Mouse (Mus musculus) neural tube, embryonic 15.5 days (tissue): ENCODE results near the gene Lrwd1. TPM values are rescaled to one million over a fixed set of nuclear protein-coding genes. Genes with fewer than 3 reads are reported as not detected.

ENCODE experiments used
- ATAC-seq: fragments of 200-750 bp; cut with Nextera tagmentation; 2 replicates; pipeline ENCODE4 v1.8.0; 2017; ENCODE audit warnings: mild to moderate bottlenecking, moderate TSS enrichment, moderate library complexity; ENCODE audit not compliant: low FRiP score
- H3K27ac ChIP-seq: fragments of 300-500 bp; sonication (generic); replicated peaks from 2 replicates; pipeline ENCODE4 v1.5.1; 2015; ENCODE audit warnings: mild to moderate bottlenecking, inconsistent platforms
- H3K27me3 ChIP-seq: fragments of 300-500 bp; sonication (generic); replicated peaks from 2 replicates; pipeline ENCODE4 v1.6.1; 2015; ENCODE audit warnings: inconsistent platforms
- H3K36me3 ChIP-seq: fragments of 300-500 bp; sonication (generic); 2 replicates; pipeline ENCODE4 v1.6.1; 2015; ENCODE audit warnings: inconsistent platforms
- H3K4me1 ChIP-seq: fragments of 300-500 bp; sonication (generic); 2 replicates; pipeline ENCODE4 v1.6.1; 2015; ENCODE audit warnings: inconsistent platforms
- H3K4me2 ChIP-seq: fragments of 300-500 bp; sonication (generic); 2 replicates; pipeline ENCODE4 v1.6.1; 2015; ENCODE audit warnings: inconsistent platforms, mild to moderate bottlenecking, moderate library complexity
- H3K4me3 ChIP-seq: fragments of 300-500 bp; sonication (generic); replicated peaks from 2 replicates; pipeline ENCODE4 v1.5.1; 2015; ENCODE audit warnings: mild to moderate bottlenecking, inconsistent platforms
- H3K9ac ChIP-seq: fragments of 300-500 bp; sonication (generic); replicated peaks from 2 replicates; pipeline ENCODE4 v1.6.1; 2015; ENCODE audit warnings: mild to moderate bottlenecking, inconsistent platforms
- H3K9me3 ChIP-seq: fragments of 300-500 bp; sonication (generic); replicated peaks from 2 replicates; pipeline ENCODE4 v1.6.1; 2016; ENCODE audit warnings: inconsistent platforms
- WGBS: fragments of 180-500 bp; shearing (Covaris S2); methylation state at CpG from one replicate; pipeline ENCODE4 v1.1.7; 2015; ENCODE audit warnings: mixed read lengths; 5-methylcytosine and 5-hydroxymethylcytosine counted together
- polyA plus RNA-seq: library from polyadenylated mRNA; unstranded; fragments of >200 nt; fragmentation: Nextera tagmentation; extraction: Ambion mirVana; gene quantifications from 2 replicates; pipeline ENCODE4 v1.2.1, GENCODE M21; 2015

Gene Lrwd1
- polyA plus RNA-seq, 1 experiment from 2014 or later: 22.7 TPM

GRCm38 (mm10) chr5:136144606-136145430 lies 8.9 kb upstream of the Lrwd1 start:
- Histone ChIP-seq H3K4me3 (no peak overlapping the region), H3K27me3 (no peaks in the 10 kb centered on the region), H3K4me1 (no peaks in the 10 kb centered on the region), H3K27ac (no peak overlapping the region), H3K4me2 (no peak overlapping the region), H3K36me3 (peaks cover 28% of the 10 kb centered on the region), H3K9ac (no peak overlapping the region), H3K9me3 (no peaks in the 10 kb centered on the region)
- WGBS: 63% methylated on average over 12 of the region's 12 CpGs
- no peak for ATAC-seq

GRCm38 (mm10) chr5:136143161-136143755 lies 7.4 kb upstream of the Lrwd1 start:
- 90% methylated on average over 6 of the region's 6 CpGs for WGBS
- H3K9ac ChIP-seq: no peak overlapping the region
- H3K9me3 ChIP-seq: no peaks in the 10 kb centered on the region
- H3K27me3 ChIP-seq: no peaks in the 10 kb centered on the region
- no peak overlapping the region for H3K27ac ChIP-seq
- peaks cover 34% of the 10 kb centered on the region for H3K36me3 ChIP-seq
- H3K4me2 ChIP-seq: no peak overlapping the region
- ATAC-seq: no peak
- no peak overlapping the region for H3K4me3 ChIP-seq
- peaks cover 4% of the 10 kb centered on the region; the same call in 1 of the 2 replicates for H3K4me1 ChIP-seq

- no peaks in the 10 kb centered on the region for H3K9me3 ChIP-seq
- no peak for ATAC-seq
These were observed 6.9 kb upstream of the Lrwd1 start for GRCm38 (mm10) chr5:136142746-136143145.

GRCm38 (mm10) chr5:136140057-136140482 lies 4.2 kb upstream of the Lrwd1 start:
- ATAC-seq: no peak
- H3K4me3 ChIP-seq: no peak overlapping the region
- H3K9ac ChIP-seq: no peak overlapping the region
- no peak overlapping the region for H3K27ac ChIP-seq
- peaks cover 34% of the 10 kb centered on the region for H3K36me3 ChIP-seq
- H3K4me2 ChIP-seq: no peak overlapping the region
- H3K9me3 ChIP-seq: no peaks in the 10 kb centered on the region
- H3K4me1 ChIP-seq: peaks cover 26% of the 10 kb centered on the region
- H3K27me3 ChIP-seq: no peaks in the 10 kb centered on the region
- WGBS: 93% methylated on average over 10 of the region's 10 CpGs

More at GRCm38 (mm10) chr5:136142746-136143145, 6.9 kb upstream of the Lrwd1 start:
- H3K27ac ChIP-seq: no peak overlapping the region
- peaks cover 9% of the 10 kb centered on the region; the same call in 1 of the 2 replicates for H3K4me1 ChIP-seq
- 91% methylated on average over 5 of the region's 5 CpGs for WGBS
- no peak overlapping the region for H3K9ac ChIP-seq
- H3K4me3 ChIP-seq: no peak overlapping the region
- H3K36me3 ChIP-seq: peaks cover 34% of the 10 kb centered on the region
- H3K4me2 ChIP-seq: no peak overlapping the region
- no peaks in the 10 kb centered on the region for H3K27me3 ChIP-seq

DNA sequence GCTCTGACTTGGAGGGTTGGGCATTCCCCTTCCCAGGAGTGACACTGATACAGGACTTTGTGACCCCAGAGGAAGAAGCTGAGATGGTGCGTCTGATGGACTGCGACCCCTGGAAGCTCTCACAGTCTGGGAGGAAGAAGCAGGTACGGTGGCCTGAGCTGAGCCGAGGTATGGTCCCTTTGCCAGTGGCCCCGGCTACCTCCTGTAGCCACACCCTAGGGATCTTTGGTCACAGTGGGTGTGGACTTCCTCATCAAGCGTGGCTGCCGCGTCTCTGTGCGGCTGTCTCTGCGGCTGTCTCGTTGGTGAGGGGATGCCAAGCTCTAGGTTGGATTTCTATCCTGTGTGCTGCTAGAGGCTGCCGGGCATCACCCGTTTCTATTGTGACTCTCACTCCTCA lies 3.5 kb upstream of the Lrwd1 start:
- Histone ChIP-seq H3K36me3 (peaks cover 34% of the 10 kb centered on the region), H3K27me3 (no peaks in the 10 kb centered on the region), H3K4me2 (no peak overlapping the region), H3K9ac (no peak overlapping the region), H3K9me3 (no peaks in the 10 kb centered on the region), H3K4me1 (peaks cover 33% of the 10 kb centered on the region), H3K27ac (no peak overlapping the region), H3K4me3 (no peak overlapping the region)
- ATAC-seq: no peak
- 95% methylated on average over 13 of the region's 13 CpGs for WGBS

GRCm38 (mm10) chr5:136137658-136138274 lies 1.9 kb upstream of the Lrwd1 start:
- ATAC-seq: no peak
- WGBS: 79% methylated on average over 13 of the region's 13 CpGs
- Histone ChIP-seq H3K9me3 (no peaks in the 10 kb centered on the region), H3K27ac (no peak overlapping the region), H3K4me2 (no peak overlapping the region), H3K4me1 (peaks cover 34% of the 10 kb centered on the region), H3K36me3 (peaks cover 41% of the 10 kb centered on the region), H3K27me3 (no peaks in the 10 kb centered on the region), H3K9ac (no peak overlapping the region), H3K4me3 (no peak overlapping the region; the same call in 1 of the 2 replicates)

GRCm38 (mm10) chr5:136136292-136136990 lies 567 bp upstream of the Lrwd1 start:
- H3K9ac ChIP-seq: peak overlapping the region; percentile 76
- no peaks in the 10 kb centered on the region for H3K27me3 ChIP-seq
- peak overlapping the region; percentile 67 for H3K27ac ChIP-seq
- H3K36me3 ChIP-seq: peaks cover 40% of the 10 kb centered on the region
- H3K4me2 ChIP-seq: peak overlapping the region; percentile 80
- 11% methylated on average over 20 of the region's 20 CpGs for WGBS
- peak; percentile 11 for ATAC-seq
- no peaks in the 10 kb centered on the region for H3K9me3 ChIP-seq
- H3K4me3 ChIP-seq: peak overlapping the region; percentile 83
- peaks cover 34% of the 10 kb centered on the region for H3K4me1 ChIP-seq

- Histone ChIP-seq H3K36me3 (peaks cover 76% of the 10 kb centered on the region), H3K9ac (no peak overlapping the region), H3K9me3 (no peaks in the 10 kb centered on the region), H3K27me3 (no peaks in the 10 kb centered on the region), H3K4me2 (no peak overlapping the region), H3K27ac (no peak overlapping the region), H3K4me3 (no peak overlapping the region), H3K4me1 (peaks cover 21% of the 10 kb centered on the region)
- WGBS: 85% methylated on average over 10 of the region's 10 CpGs
- ATAC-seq: no peak
These were observed 13.7 kb downstream of the Lrwd1 start for GRCm38 (mm10) chr5:136122165-136122564.

DNA sequence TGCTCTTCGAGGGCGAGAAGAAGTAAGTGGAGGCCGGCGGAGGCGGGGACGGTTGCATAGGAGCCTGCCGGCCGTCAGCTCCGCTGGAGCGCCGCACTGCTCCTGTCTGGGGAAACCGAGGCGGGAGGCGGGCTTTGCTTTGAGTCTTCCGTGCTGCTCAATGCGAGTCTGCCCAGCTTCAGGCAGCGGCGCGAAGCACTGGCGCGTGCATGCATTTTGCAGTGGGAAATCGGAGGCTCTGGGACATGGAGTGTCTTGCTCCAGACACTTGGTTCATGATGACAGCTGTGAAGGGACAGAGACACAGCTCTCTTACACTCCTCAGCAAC lies 19.1 kb downstream of the Lrwd1 start:
- WGBS: 0% methylated on average over 22 of the region's 22 CpGs
- Histone ChIP-seq H3K36me3 (peaks cover 24% of the 10 kb centered on the region), H3K9ac (peak overlapping the region; percentile 96), H3K27me3 (no peaks in the 10 kb centered on the region), H3K9me3 (no peaks in the 10 kb centered on the region), H3K4me3 (peak overlapping the region; percentile 97), H3K4me1 (peaks cover 31% of the 10 kb centered on the region), H3K4me2 (peak overlapping the region; percentile 93), H3K27ac (peak overlapping the region; percentile 83)
- peak; percentile 55 for ATAC-seq

- peak within 1 kb of the TSS; percentile 97 for H3K4me3 ChIP-seq
- peak; percentile 95 for ATAC-seq
- peak within 1 kb of the TSS; percentile 96 for H3K9ac ChIP-seq
- 3% methylated on average over 42 of the region's 42 CpGs for WGBS
- no peaks in the 10 kb centered on the region for H3K9me3 ChIP-seq
- no peaks in the 10 kb centered on the region for H3K27me3 ChIP-seq
- H3K36me3 ChIP-seq: peaks cover 18% of the 10 kb centered on the region
- H3K4me2 ChIP-seq: peak within 1 kb of the TSS; percentile 93
- peak within 1 kb of the TSS; percentile 83 for H3K27ac ChIP-seq
- H3K4me1 ChIP-seq: peaks cover 31% of the 10 kb centered on the region
These were observed 19.7 kb downstream of the Lrwd1 start, which contains the start of gene Polr2j for GRCm38 (mm10) chr5:136115891-136116783. Gene Polr2j (plus strand): TSS chr5:136116631.
